Mouse (Mus musculus): ENCODE results near the gene H2afj.

DNA sequence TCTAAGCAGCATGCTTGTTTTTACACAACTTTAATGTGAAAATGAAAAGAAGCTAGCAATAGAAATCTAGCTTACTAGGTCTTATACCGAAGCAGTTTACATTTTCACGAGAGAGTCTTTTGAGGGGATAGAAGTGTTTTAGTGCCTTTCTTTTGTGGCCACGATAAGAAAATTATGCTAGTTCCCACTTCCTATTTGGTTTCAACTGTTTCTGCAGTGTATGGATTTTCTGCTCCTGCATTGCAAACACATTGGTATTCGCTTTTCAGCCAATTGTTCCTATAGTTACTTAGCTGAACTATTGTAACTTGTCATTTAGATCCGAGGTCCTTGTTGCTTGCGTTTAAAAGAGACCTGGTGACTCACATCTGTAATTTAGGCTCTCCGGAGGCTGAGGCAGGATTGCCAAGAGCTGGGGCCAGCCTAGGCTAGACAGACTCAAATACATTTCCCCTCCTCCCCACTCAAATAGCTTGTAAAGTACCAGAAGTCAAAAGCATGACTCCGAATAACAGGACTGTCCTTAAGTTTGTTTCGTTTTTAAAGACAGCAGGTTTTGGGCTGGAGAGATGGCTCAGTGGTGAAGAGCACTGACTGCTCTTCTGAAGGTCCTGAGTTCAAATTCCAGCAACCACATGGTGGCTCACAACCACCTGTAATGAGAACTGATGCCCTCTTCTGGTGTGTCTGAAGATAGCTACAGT, 3.2 kb upstream of the H2afj start:
- TF ChIP-seq POLR2A (IDR thresholded peaks at IDR 0.05; ENCODE audit: low read depth, low read length) = no peak
- TF ChIP-seq CTCF (IDR thresholded peaks at IDR 0.05; ENCODE audit: extremely low read depth, insufficient read length, insufficient replicate concordance, low read depth, low read length) = no peak
